17 mouse cellular contexts compared by ENCODE assay signal in the genomic region with DNA sequence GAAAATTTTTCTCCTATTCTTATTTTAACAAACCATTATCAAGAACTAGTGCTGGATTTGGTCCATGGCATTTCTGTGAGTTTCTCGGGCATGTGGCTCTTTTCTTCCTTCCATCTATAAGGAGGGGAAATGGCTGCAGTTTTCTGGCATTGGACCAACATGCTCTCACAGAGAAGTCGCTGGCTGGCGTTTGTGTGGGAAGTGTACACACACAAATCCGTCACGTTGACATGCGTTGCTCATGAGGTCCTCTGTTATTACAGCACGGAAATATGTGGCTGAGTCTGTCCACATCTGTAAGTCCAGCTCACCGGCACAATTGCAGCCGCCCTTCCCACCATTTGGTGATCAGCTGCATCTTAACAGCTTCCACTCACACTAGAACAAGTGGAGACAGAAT. TPM values are rescaled to one million over a fixed set of nuclear protein-coding genes. Genes with fewer than 3 reads are reported as not detected.
DNase-seq lines count a peak whose midpoint lies in the region; ATAC-seq lines count a peak whose summit lies in the region.
"Had no signal": no experiment of that assay in that cellular context is flagged by ENCODE, and none has a peak within 500 bp of the region (broad histone marks: within the 10 kb centered on the region; RNA-seq: fewer than 3 reads in every experiment).

No protein-coding gene starts in this region.

- ATAC-seq in embryonic facial prominence, embryonic 14.5 days (ENCODE audit: low read depth) = no peak
- no peak for ATAC-seq in neural tube, embryonic 13.5 days (ENCODE audit: low read depth)

- H3K4me1 ChIP-seq in embryonic facial prominence, embryonic 14.5 days (ENCODE audit: control insufficient read depth, insufficient read depth, low read length) = no peaks in the 10 kb centered on the region
- H3K4me1 ChIP-seq in embryonic facial prominence, embryonic 10.5 days = no peaks in the 10 kb centered on the region
- H3K4me1 ChIP-seq in neural tube, embryonic 13.5 days (replicated peaks) = peaks cover 4% of the 10 kb centered on the region; the same call in 1 of the 2 replicates
- H3K4me1 ChIP-seq: neural tube, embryonic 15.5 days had no signal

- no peaks in the 10 kb centered on the region for H3K9me3 ChIP-seq in embryonic facial prominence, embryonic 14.5 days (ENCODE audit: control insufficient read depth, low read length)
- H3K9me3 ChIP-seq in embryonic facial prominence, embryonic 10.5 days = no peaks in the 10 kb centered on the region
- H3K9me3 ChIP-seq in neural tube, embryonic 13.5 days = peaks cover 11% of the 10 kb centered on the region; the same call in 1 of the 2 replicates
- H3K9me3 ChIP-seq: G1E; neural tube, embryonic 15.5 days had no signal

- 51% methylated on average over 9 of the region's 9 CpGs for WGBS in embryonic facial prominence, embryonic 14.5 days
- 89% methylated on average over 9 of the region's 9 CpGs for WGBS in embryonic facial prominence, embryonic 10.5 days
- WGBS in neural tube, embryonic 13.5 days = 70% methylated on average over 9 of the region's 9 CpGs

- no peak overlapping the region for H3K4me3 ChIP-seq in embryonic facial prominence, embryonic 14.5 days (ENCODE audit: low read depth, low read length)
- H3K4me3 ChIP-seq in embryonic facial prominence, embryonic 10.5 days = no peak overlapping the region
- H3K4me3 ChIP-seq in neural tube, embryonic 13.5 days = no peak overlapping the region
- H3K4me3 ChIP-seq: gastrocnemius, adult 2 months; hindbrain, embryonic 13.5 days; neural tube, embryonic 15.5 days had no signal

- H3K4me2 ChIP-seq in embryonic facial prominence, embryonic 14.5 days (ENCODE audit: low read depth, low read length) = no peak overlapping the region
- H3K4me2 ChIP-seq in neural tube, embryonic 13.5 days = no peak overlapping the region
- H3K4me2 ChIP-seq: hindbrain, embryonic 13.5 days; neural tube, embryonic 15.5 days had no signal

- no peak overlapping the region for H3K9ac ChIP-seq in embryonic facial prominence, embryonic 14.5 days (ENCODE audit: low read depth, low read length)
- H3K9ac ChIP-seq in neural tube, embryonic 13.5 days = no peak overlapping the region
- H3K9ac ChIP-seq: hindbrain, embryonic 13.5 days; neural tube, embryonic 15.5 days had no signal

- no peak overlapping the region for H3K27ac ChIP-seq in embryonic facial prominence, embryonic 14.5 days (replicated peaks; ENCODE audit: low read depth, low read length)
- H3K27ac ChIP-seq in embryonic facial prominence, embryonic 10.5 days (replicated peaks) = no peak overlapping the region
- H3K27ac ChIP-seq in neural tube, embryonic 13.5 days (replicated peaks) = 0 out of 2 replicates have a peak overlapping the region, but pooled peaks have one; percentile 5
- H3K27ac ChIP-seq: gastrocnemius, adult 2 months; hindbrain, embryonic 13.5 days; neural tube, embryonic 15.5 days had no signal

- H3K27me3 ChIP-seq in embryonic facial prominence, embryonic 14.5 days (replicated peaks; ENCODE audit: control insufficient read depth, insufficient read depth, low read length) = no peaks in the 10 kb centered on the region; the same call in 1 of the 2 replicates
- H3K27me3 ChIP-seq in embryonic facial prominence, embryonic 10.5 days (replicated peaks; ENCODE audit: low read depth, poor library complexity, severe bottlenecking) = peaks cover 10% of the 10 kb centered on the region; the same call in 1 of the 2 replicates
- peaks cover 17% of the 10 kb centered on the region for H3K27me3 ChIP-seq in neural tube, embryonic 13.5 days

- H3K36me3 ChIP-seq in embryonic facial prominence, embryonic 14.5 days (ENCODE audit: control insufficient read depth, insufficient read depth, low read length) = no peaks in the 10 kb centered on the region
- H3K36me3 ChIP-seq in embryonic facial prominence, embryonic 10.5 days (replicated peaks) = no peaks in the 10 kb centered on the region
- no peaks in the 10 kb centered on the region for H3K36me3 ChIP-seq in neural tube, embryonic 13.5 days
- H3K36me3 ChIP-seq: G1E; hindbrain, embryonic 13.5 days; neural tube, embryonic 15.5 days had no signal

- DNase-seq in embryonic facial prominence, embryonic 14.5 days (ENCODE audit: low spot score) = peak; percentile 53
- no peak for DNase-seq in embryonic facial prominence, embryonic 10.5 days (ENCODE audit: low spot score)
- DNase-seq in kidney, postnatal 10 days = peak; percentile 16
- DNase-seq in kidney, adult 11 months = no peak
- no peak for DNase-seq in neural tube, embryonic 10.5 days (ENCODE audit: extremely low spot score, low spot score)
- no peak for DNase-seq in adrenal gland, postnatal 10 days
- no peak for DNase-seq in gastrocnemius, postnatal 25 days
- DNase-seq: cerebellum, adult 18-20 months; gastrocnemius, adult 2 months; liver had no signal

RNA-seq across cellular contexts. Expression of gene Spaca7, which starts 37.2 kb away (rescaled TPM):
- not detected in 2 replicates for polyA plus RNA-seq in embryonic facial prominence, embryonic 14.5 days (2014; fragmentation: Nextera tagmentation; extraction: Ambion mirVana)
- not detected in 2 replicates for polyA plus RNA-seq in embryonic facial prominence, embryonic 10.5 days (2016; fragmentation: Nextera tagmentation; extraction: Ambion mirVana)
- not detected in 2 replicates for polyA plus RNA-seq in neural tube, embryonic 13.5 days (2015; fragmentation: Nextera tagmentation; extraction: Ambion mirVana)
- not detected for total RNA-seq in adrenal gland, postnatal 10 days (2021)
- total RNA-seq in gastrocnemius, postnatal 25 days (2021) = not detected
- total RNA-seq: adrenal gland, postnatal 4 days; G1E; gastrocnemius, adult 2 months; layer of hippocampus, postnatal 14 days had no signal
- polyA plus RNA-seq: G1E; hindbrain, embryonic 13.5 days; midbrain, embryonic 16.5 days; neural tube, embryonic 15.5 days had no signal

Comparison
In these comparisons a context has a peak if more than half of its experiments do, and no peak if none do; other contexts are left out.
1. DNase-seq: peak in embryonic facial prominence, embryonic 14.5 days (single experiment) and kidney, postnatal 10 days (single experiment); none in embryonic facial prominence, embryonic 10.5 days (single experiment), kidney, adult 11 months (single experiment), neural tube, embryonic 10.5 days (single experiment), adrenal gland, postnatal 10 days (single experiment) and gastrocnemius, postnatal 25 days (single experiment).